Mouse (Mus musculus) adrenal gland, adult (tissue): ENCODE data around the gene Flt1.
"Not testable (repeated sequence)": the region's sequence is repeated elsewhere in the genome, so short reads cannot be mapped to it uniquely, and the experiment has no call there.

Experiments used
- DNase-seq, 2 experiments: peaks; one replicate each; pipeline ENCODE4 v3.0.0; 2022 to 2023; ENCODE audit warnings: low spot score in 1 of 2; ENCODE audit not compliant: inconsistent age in 2 of 2

Gene Flt1

DNA sequence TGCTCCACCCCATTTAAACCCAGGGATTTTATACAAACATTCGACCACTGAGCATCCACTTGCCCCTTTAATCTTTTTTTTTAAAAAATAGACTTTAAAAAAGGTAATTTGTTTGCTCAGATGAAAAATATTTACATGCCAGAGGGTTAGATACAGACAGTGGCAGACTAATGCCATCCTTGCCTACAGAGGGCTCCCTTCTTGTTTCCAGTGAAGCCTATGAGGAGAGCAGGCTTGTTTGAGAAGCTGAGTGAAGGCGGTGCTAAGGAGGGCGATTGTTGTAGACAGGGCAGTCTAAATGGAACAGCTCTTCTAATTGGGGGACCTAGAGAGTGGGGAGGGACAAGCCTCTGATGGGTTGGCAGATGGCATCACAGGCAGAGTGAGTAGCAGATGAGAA, 109.4 kb downstream of the Flt1 start:
- DNase-seq: no peak

- DNase-seq: no peak
Measured at GRCm38 (mm10) chr5:147614659-147615058, 111.2 kb downstream of the Flt1 start.

- DNase-seq: not testable (repeated sequence)
Measured at GRCm38 (mm10) chr5:147611348-147611747, 114.5 kb downstream of the Flt1 start.

- no peak for DNase-seq
Measured at GRCm38 (mm10) chr5:147607256-147607975, 118.4 kb downstream of the Flt1 start.

- no peak for DNase-seq
Measured at GRCm38 (mm10) chr5:147606751-147607150, 119.1 kb downstream of the Flt1 start.

- no peak for DNase-seq
Measured at GRCm38 (mm10) chr5:147601460-147602360, 124.1 kb downstream of the Flt1 start.

DNA sequence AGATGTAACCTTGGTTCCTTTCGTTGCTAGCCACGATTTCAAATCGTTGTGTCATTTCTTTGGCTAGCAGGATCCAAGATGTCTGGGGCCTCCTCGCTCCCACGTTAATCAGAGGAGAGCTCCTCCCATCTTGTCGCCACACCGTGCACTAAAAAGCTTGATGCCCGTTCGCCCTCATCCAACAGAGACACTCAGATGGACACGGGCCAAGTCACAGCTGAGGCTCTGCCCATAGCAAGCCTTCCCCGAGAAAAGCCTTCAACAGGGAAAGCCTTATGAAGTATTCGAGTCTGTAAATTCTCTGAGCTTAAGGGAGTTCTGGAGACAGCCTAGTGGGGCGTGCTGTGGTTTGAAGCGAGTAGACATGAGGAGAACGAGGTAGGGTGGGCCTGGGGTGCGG, 128.0 kb downstream of the Flt1 start:
- no peak for DNase-seq

DNA sequence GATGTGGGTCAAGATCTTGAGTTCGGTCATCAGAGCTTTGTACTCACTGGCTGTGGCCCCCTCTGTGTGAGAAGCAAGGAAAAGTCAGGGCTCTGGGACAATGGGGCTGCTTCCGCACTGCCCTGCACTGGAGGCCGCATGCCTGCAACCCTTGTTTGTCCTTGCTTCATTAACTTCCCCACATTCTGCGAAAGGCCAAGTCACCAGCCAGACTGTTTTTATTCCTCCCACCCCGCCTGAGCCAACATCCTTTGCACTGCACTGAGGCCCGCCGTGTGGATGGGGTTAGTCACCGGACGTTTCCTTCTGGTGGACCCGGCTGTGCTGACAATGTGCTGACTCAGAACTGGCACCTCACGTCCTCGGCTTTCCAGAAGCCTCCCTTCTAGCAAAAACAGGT, 136.0 kb downstream of the Flt1 start:
- DNase-seq: peak; percentile 25 to 43

GRCm38 (mm10) chr5:147585070-147585469, 140.7 kb downstream of the Flt1 start:
- DNase-seq: no peak

DNA sequence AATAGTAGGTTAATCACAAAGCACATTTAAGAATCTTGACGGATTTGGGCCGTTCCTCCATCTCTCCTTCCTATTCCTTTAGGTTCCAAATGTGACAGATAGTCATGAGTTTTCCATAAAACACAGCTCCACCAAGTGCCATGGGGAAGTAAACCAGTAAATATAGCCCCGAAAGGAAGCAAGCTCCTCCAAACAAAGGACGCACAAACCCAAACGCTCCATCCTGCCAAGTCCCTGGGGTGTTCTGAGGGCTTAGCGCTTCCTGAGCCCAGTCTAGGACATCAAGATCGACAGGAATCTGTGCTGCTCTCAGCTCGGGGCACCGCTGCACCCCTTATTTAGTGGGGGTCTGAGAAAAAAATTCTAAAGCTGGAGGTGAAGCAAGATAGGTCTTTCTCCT, 141.2 kb downstream of the Flt1 start:
- peak; percentile 24 to 51 for DNase-seq

DNA sequence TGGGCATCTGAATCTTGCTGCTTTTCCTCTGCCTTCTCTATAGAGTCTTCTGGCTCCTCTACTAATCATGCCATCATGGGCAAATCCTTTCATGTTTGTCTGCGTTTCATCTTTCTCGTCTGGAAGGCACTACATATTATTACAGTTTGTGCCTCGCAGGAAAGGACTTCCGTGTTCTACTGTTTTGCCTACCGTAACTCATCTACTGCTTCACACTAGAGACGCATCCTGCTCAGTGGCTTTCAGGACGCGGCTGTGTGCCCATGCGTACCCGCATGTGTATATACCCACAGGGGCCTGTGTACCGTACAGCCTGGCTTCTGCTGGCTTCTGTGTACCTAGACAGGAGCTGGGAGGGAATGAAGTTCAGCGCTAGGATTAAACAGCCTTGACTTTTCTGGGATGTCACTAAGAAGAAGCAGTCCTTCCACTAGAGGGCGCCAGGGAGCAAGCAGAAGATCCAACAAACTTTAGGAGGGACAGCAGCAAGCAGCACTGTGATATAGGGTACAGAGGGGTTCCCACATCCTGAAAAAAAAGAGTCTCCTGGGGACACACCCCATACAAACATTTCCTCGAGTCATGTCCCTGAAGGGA, 142.0 kb downstream of the Flt1 start:
- DNase-seq: peak; percentile 67 to 93

- peak in 1 of 2 experiments; percentile 38 for DNase-seq
Measured at GRCm38 (mm10) chr5:147580181-147580580, 145.6 kb downstream of the Flt1 start.

- peak; percentile 31 to 46 for DNase-seq
Measured at GRCm38 (mm10) chr5:147579691-147580090, 146.1 kb downstream of the Flt1 start.

DNA sequence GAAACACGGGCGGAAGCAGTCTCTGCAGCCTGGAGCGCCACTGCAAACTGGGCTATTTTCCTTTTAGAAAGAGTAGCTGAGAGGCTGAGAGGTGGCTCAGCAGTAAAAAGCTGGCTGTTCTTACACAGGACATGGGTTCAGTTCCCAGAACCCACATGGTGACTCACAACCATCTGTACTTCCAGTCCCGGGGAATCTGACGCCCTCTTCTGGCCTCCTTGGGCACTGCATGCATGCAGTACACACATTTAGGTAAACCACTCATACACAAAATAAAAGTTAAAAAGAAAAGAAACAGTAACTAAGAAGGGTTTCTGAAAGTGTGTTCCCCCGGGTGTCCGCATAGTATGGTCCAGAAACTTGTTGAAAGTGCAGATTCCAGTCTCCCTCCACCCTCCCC, 146.7 kb downstream of the Flt1 start:
- DNase-seq: no peak

DNA sequence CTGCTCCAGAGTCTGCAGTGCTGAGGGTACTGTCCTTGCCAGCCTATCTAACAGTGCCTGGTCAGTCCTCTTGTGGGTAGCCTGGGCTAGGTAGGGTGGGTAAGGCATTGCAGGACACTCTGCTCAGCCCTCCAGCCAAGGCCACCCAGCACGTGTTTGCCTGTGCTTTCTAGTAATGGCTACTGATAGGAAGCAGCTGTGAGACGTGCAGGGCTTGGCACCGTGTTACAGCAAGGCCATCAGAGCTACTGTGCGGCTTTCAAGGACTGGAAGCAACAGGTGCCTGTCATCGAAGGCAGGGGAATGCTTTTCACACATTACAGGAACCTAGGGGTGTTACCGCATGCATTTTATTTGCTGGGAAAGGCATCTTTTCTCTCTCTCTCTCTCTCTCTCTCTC, 148.8 kb downstream of the Flt1 start:
- DNase-seq: no peak

DNA sequence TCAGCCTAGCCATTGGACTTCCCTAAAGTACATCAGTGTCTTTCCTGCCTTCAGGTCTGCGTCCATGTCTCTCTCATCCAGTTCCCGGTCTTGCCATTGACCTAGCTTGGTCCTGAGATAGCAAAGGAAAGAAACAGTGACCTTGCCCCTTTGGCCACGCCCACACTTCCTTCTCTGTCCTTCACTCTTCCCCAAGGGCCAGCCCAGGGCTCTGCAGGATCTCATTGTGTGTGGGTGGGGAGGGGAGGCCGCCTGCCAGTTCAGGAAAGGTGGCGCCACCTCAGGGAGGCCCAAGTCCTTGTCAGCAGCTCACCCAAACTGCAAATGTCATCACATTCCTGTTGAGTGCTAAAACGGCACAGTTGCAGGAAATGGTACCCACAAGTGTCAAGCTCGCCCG, 151.3 kb downstream of the Flt1 start:
- peak; percentile 75 to 78 for DNase-seq

- DNase-seq: no peak
Measured at GRCm38 (mm10) chr5:147573555-147573954, 152.3 kb downstream of the Flt1 start.

- DNase-seq: no peak
Measured at GRCm38 (mm10) chr5:147572695-147573094, 153.1 kb downstream of the Flt1 start.

DNA sequence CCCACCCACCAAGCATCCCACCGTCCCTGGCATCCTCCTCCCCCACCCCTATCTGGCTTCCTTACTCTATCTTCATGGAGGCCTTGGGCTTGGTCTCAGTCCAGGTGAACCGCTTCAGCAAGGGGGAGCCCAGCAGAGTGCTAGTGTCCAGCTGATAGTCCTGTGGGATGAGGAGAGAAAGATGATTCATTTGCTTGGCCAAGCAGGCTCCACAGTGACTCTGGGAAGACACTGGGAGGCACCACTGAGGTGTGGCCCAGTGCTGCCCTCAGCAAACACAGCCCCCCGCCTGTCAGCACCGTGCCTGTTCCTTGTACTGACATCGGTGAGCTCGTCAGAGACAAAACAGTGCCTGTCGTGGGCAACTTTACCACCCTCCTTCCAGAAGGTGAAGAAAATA, 159.5 kb downstream of the Flt1 start:
- DNase-seq: no peak

GRCm38 (mm10) chr5:147565444-147565843, 160.4 kb downstream of the Flt1 start:
- DNase-seq: no peak

GRCm38 (mm10) chr5:147564140-147564590, 161.6 kb downstream of the Flt1 start:
- DNase-seq: no peak
